Mouse (Mus musculus) layer of hippocampus, adult 9-10 months (tissue): ENCODE data around the gene Olfr1253.

Experiments
- DNase-seq: peaks from one replicate; pipeline ENCODE4 v3.0.0; 2022; ENCODE audit warnings: low spot score

Gene Olfr1253

DNA sequence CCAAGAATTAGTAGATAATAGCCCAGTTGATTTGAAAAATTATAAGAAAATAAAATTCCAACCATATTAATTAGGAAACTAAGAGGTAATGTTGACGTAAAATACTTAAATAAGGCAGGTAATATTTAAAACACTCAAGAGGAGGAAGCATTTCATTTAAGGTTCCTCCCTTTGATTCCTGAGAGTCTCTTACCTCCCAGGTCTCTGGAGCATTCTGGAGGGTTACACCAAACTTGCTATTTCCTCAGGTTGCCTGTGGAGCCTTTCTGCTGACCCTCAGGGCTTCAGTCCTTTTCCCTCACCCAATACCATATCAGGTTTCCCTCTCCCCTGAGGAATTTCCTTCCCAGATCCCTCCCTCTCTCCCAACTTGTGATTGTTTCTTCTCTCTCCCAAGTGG, at the start of gene Olfr1253:
Olfr1253 (minus strand) TSS at position 101 of the 400 bp plus-strand sequence.
- DNase-seq: no peak

- DNase-seq: no peak
Measured at GRCm38 (mm10) chr2:89799583-89799982, 42.7 kb upstream of the Olfr1253 start.

DNA sequence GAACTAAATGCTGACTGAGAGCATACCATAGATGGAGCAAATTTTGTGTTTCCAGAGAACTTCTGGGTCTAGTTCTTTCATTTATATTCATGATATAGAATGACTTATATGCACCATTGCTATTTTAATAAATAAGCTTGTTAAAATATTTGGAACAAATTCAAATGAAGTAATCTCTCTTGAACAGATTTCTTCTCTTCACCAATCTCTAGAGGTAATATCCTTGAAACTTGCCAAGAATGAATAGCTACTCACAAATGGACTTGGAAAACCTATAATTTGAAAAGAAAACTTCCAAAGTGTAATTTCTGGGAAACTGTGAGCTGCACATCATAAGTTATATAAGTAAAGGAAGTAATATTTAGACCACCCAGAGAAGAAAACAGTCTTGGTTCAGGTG, 36.6 kb upstream of the Olfr1253 start, which contains the start of gene Olfr1254:
Olfr1254 (minus strand) TSS at position 101 of the 400 bp plus-strand sequence.
- no peak for DNase-seq

GRCm38 (mm10) chr2:89724912-89725311, 32.0 kb downstream of the Olfr1253 start, which contains the start of gene Olfr1252:
TSS of gene Olfr1252 (minus strand) at chr2:89725012.
- DNase-seq: no peak
